Mouse (Mus musculus) olfactory bulb, adult 2 months (tissue): ENCODE measurements around the gene Atp5d.

Experiments
- CTCF ChIP-seq: fragments of 200-500 bp; IDR thresholded peaks from 2 replicates; pipeline ENCODE4 v1.5.1; 2012; ENCODE audit warnings: low read depth, mild to moderate bottlenecking, low read length, moderate library complexity; ENCODE audit not compliant: insufficient read depth
- POLR2A ChIP-seq: fragments of 200-500 bp; IDR thresholded peaks from 2 replicates; pipeline ENCODE4 v1.6.1; 2012; ENCODE audit warnings: mild to moderate bottlenecking, low read depth, low read length, moderate library complexity; ENCODE audit not compliant: insufficient read depth

DNA sequence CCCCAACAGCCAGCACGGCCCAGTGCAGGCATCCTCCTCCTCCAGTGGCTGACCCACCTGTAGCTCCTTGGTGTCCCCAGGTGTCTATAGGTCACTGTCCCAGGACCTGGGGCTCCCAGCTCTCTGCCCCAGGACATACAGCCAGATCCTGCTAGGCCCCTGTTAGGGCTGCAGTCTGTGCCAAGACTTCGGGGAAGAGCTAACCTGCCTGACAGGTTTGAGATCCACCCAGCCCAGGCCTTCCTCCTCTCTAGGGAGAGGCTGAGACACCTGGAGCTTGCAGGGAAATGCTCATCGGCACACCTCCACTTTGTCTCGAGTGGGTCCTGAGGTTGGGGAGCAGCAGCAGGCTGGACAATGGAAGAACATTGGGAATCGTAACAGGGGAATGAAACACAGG lies 32.5 kb upstream of the Atp5d start:
- TF ChIP-seq CTCF = no peak
- TF ChIP-seq POLR2A = no peak
